Mouse (Mus musculus) limb, embryonic 12.5 days (tissue): ENCODE measurements around the gene Olfr718-ps1. TPM values are rescaled to one million over a fixed set of nuclear protein-coding genes. Genes with fewer than 3 reads are reported as not detected.
"Not testable (repeated sequence)": the region's sequence is repeated elsewhere in the genome, so short reads cannot be mapped to it uniquely, and the experiment has no call there.

Source experiments
- ATAC-seq: fragments of 200-750 bp; cut with Nextera tagmentation; 2 replicates; pipeline ENCODE4 v1.8.0; 2017; ENCODE audit warnings: low read depth, moderate TSS enrichment; ENCODE audit not compliant: insufficient number of reproducible peaks, insufficient read depth, low FRiP score, low TSS enrichment
- H3K27ac ChIP-seq: fragments of 300-500 bp; sonication (generic); 2 replicates; pipeline ENCODE4 v1.5.1; 2016; ENCODE audit warnings: mild to moderate bottlenecking, moderate library complexity
- H3K27me3 ChIP-seq: fragments of 300-500 bp; sonication (generic); 2 replicates; pipeline ENCODE4 v1.6.1; 2016; ENCODE audit warnings: mild to moderate bottlenecking, moderate library complexity
- H3K36me3 ChIP-seq: fragments of 300-500 bp; sonication (generic); 2 replicates; pipeline ENCODE4 v1.6.1; 2016; ENCODE audit warnings: mild to moderate bottlenecking, moderate library complexity
- H3K4me1 ChIP-seq: fragments of 300-500 bp; sonication (generic); replicated peaks from 2 replicates; pipeline ENCODE4 v1.6.1; 2016
- H3K4me2 ChIP-seq: fragments of 300-500 bp; sonication (generic); 2 replicates; pipeline ENCODE4 v1.6.1; 2016; ENCODE audit warnings: mild to moderate bottlenecking, moderate library complexity
- H3K4me3 ChIP-seq: fragments of 300-500 bp; sonication (generic); replicated peaks from 2 replicates; pipeline ENCODE4 v1.5.1; 2016; ENCODE audit warnings: mild to moderate bottlenecking
- H3K9ac ChIP-seq: fragments of 300-500 bp; sonication (generic); replicated peaks from 2 replicates; pipeline ENCODE4 v1.6.1; 2016; ENCODE audit warnings: mild to moderate bottlenecking, moderate library complexity
- H3K9me3 ChIP-seq: fragments of 300-500 bp; sonication (generic); 2 replicates; pipeline ENCODE4 v1.6.1; 2016; ENCODE audit warnings: mild to moderate bottlenecking, moderate library complexity
- WGBS: fragments of 180-500 bp; shearing (Covaris S2); methylation state at CpG from one replicate; pipeline ENCODE4 v1.1.7; 2016; 5-methylcytosine and 5-hydroxymethylcytosine counted together
- polyA plus RNA-seq: library from polyadenylated mRNA; unstranded; fragments of >200 nt; fragmentation: Nextera tagmentation; extraction: Ambion mirVana; gene quantifications from 2 replicates; pipeline ENCODE4 v1.2.1, GENCODE M21; 2016

Olfr718-ps1 gene
- not detected in 2 replicates for polyA plus RNA-seq

DNA sequence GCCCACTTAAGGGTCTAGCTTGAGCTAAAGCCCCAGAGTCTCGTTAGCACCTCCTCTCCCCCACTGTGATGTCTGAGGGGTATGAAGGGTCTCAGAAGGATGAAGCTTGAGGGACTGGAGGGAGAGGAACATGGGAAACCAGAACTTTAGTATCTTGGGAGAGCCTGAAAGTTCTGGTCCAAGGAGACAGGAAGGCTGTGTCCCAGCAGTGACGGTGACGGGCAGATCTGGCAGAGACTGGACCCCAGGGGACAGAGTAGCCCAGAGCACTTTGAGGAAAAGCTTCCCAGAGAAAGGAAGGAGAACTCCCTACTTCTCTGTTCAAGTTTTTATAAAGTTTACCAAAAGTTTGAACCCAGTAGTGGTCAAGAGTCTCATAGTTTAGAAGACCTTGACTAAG is at the start of gene Olfr718-ps1:
Olfr718-ps1 (minus strand) TSS at position 101 of the 400 bp plus-strand sequence.
- no peak within 1 kb of the TSS for H3K27ac ChIP-seq
- H3K9ac ChIP-seq, result no peak within 1 kb of the TSS
- H3K36me3 ChIP-seq, result no peaks in the 10 kb centered on the region
- WGBS, result 66% methylated on average over 3 of the region's 3 CpGs
- no peak within 1 kb of the TSS for H3K4me2 ChIP-seq
- no peak within 1 kb of the TSS for H3K4me3 ChIP-seq
- H3K4me1 ChIP-seq, result no peaks in the 10 kb centered on the region
- no peak for ATAC-seq
- H3K9me3 ChIP-seq, result peaks cover 16% of the 10 kb centered on the region; the same call in 1 of the 2 replicates
- H3K27me3 ChIP-seq, result no peaks in the 10 kb centered on the region; the same call in 1 of the 2 replicates

DNA sequence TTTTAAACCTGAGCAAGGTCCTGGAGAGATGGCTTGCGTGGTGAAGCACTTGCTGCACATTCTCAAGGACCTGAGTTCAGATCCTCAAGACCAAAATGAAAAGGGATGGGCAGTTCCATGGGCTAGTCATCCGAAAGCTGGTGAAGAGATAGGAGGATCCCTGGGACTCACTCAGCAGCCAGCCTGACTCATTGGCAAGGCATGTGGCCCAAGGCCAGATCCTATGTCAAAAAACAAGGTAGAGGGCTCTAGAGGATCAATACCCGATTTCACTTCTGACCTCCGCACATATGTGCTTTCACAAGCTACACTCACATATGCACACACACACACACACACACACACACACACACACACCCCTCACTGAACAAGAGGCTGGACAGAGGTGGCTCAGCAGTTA is 49.1 kb upstream of the Olfr718-ps1 start:
- H3K9me3 ChIP-seq, result no peaks in the 10 kb centered on the region
- WGBS, result 88% methylated on average over 4 of the region's 4 CpGs
- H3K9ac ChIP-seq, result no peak overlapping the region
- H3K4me3 ChIP-seq, result no peak overlapping the region
- H3K27ac ChIP-seq, result no peak overlapping the region
- H3K27me3 ChIP-seq, result no peaks in the 10 kb centered on the region; the same call in 1 of the 2 replicates
- H3K4me2 ChIP-seq, result no peak overlapping the region
- no peaks in the 10 kb centered on the region for H3K36me3 ChIP-seq
- ATAC-seq, result no peak
- H3K4me1 ChIP-seq, result no peaks in the 10 kb centered on the region

DNA sequence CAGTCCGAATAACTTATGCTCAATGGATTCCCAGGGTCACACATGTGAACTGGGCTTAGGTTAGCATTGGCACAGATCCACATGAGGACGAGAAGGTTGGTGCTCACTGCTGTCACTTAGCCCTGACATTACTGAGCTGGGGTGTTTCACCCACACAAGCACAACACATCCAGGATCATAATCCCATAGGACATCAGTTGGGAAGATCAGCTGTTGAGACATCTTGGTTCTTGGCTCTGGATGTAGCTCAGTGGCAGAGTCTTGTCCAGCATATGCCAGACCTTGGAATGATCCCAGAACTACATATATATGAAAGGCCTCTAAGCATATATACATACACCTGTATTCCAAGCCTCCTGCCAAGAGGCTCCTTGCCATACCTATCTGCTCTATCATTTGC is 47.8 kb upstream of the Olfr718-ps1 start:
- H3K9me3 ChIP-seq, result no peaks in the 10 kb centered on the region
- H3K36me3 ChIP-seq, result no peaks in the 10 kb centered on the region
- no peak for ATAC-seq
- H3K4me3 ChIP-seq, result no peak overlapping the region
- no peak overlapping the region for H3K27ac ChIP-seq
- H3K4me1 ChIP-seq, result no peaks in the 10 kb centered on the region
- no peak overlapping the region for H3K9ac ChIP-seq
- no peaks in the 10 kb centered on the region; the same call in 1 of the 2 replicates for H3K27me3 ChIP-seq
- no peak overlapping the region for H3K4me2 ChIP-seq
- WGBS, result 73% methylated on average over 2 of the region's 2 CpGs

DNA sequence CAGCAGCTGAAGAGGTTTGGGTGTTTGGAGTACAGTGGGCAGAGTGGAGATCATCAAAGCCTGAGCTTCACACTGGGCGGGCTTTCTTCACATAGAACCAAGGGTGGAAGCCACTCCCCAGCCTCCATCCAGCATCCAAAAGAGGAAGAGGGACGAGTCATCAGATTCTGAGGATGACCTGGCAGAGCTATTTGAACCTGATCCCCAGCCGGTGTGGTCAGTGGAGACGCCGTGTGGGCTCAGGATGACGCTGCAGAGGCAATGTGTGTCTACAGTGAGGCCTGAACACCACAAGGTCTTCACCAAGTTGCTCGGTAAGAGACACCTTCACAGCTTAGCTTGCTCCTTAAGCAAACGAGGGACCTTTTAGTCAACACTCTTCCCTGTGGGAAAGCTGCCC is 47.4 kb upstream of the Olfr718-ps1 start:
- H3K4me3 ChIP-seq, H3K4me1 ChIP-seq: not testable (repeated sequence)
- WGBS, result 57% methylated on average over 8 of the region's 8 CpGs

DNA sequence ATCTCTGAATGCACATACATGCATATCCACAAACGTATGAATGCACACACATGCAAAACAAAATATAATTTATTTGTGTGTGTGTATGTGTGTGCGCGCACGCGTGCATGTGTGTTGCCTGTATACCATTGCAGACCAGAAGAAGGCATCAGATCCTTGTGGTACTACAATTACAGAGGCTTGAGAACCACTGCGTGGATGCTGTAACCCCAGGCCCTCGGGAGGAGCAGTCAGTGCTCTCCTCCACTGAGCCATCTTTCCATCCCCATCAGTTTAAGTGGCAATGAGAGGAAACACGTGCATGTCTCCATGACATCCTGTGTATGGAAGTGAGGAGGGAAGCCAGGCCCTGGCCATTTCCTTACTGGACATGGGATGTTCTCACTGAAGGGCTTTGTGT is 45.4 kb upstream of the Olfr718-ps1 start:
- H3K9ac ChIP-seq, result no peak overlapping the region
- no peak overlapping the region for H3K27ac ChIP-seq
- H3K4me3 ChIP-seq, result no peak overlapping the region
- no peaks in the 10 kb centered on the region for H3K36me3 ChIP-seq
- no peaks in the 10 kb centered on the region; the same call in 1 of the 2 replicates for H3K27me3 ChIP-seq
- 91% methylated on average over 8 of the region's 8 CpGs for WGBS
- no peak for ATAC-seq
- no peak overlapping the region for H3K4me2 ChIP-seq
- no peaks in the 10 kb centered on the region for H3K9me3 ChIP-seq
- no peaks in the 10 kb centered on the region for H3K4me1 ChIP-seq

More for the DNA sequence above, 47.4 kb upstream of the Olfr718-ps1 start:
- H3K4me2 ChIP-seq, ATAC-seq, H3K27me3 ChIP-seq, H3K36me3 ChIP-seq, H3K27ac ChIP-seq, H3K9ac ChIP-seq, H3K9me3 ChIP-seq: not testable (repeated sequence)

DNA sequence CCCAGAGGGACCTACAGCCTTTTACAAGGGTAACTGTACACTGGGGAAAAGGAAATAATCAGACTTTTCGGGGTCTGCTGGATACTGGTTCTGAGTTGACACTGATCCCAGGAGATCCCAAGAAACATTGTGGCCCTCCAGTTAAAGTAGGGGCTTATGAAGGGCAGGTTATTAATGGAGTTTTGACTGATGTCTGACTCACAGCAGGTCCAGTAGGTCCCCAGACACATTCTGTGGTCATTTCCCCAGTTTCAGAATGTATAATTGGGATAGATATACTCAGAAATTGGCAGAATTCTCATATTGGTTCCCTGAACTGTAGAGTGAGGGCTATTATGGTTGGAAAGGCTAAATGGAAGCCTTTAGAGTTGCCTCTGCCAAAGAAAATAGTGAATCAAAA is 40.6 kb upstream of the Olfr718-ps1 start:
- H3K4me1 ChIP-seq, result not testable (repeated sequence)
- 72% methylated on average over 1 of the region's 1 CpGs for WGBS

DNA sequence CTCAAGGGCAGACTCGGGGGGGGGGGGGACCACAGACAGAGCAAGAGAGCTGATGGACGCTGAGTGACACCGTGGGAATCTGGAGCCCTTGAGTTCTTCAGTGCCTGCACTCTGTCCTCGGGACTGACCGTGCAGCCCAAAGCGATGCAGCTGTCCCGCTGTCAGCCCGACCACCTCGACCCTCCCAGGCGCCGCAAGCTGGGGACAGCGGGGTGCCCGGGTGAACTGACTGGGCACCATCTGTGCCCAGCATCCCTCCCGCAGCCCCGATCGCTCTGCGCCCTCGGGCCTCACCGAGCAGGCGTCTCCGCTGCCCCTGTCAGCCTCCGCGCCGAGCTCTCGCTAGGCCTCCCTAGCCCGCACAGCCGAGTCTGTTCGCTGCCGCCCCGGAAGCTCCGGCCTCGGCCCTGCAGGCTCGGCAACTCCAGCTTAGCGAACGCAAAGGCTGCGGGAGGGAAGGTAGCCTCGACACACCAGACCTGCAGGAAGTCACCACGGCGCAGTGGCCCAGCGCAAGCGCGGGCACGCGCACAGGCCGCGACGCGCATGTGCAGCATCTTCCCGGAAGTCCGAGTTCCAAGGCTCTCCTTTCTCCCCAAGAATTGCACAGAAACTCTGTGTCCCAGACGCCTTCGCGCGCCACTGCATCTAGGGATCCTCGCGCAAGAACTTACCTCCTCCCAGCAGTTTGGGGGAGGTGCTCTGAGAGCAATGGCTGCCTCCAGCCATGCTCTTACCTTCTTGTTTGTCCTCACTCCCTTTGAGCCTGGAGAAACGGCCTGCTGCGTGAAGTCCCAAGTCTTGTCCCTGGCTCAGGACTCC is 33.1 kb upstream of the Olfr718-ps1 start, which contains the start of the genes Rbak and Spdye4b:
Rbak (minus strand) TSS at position 521 of the 822 bp plus-strand sequence.
Spdye4b (plus strand) TSS at position 763 of the 822 bp plus-strand sequence.
- peak within 1 kb of the TSS; percentile 88 for H3K27ac ChIP-seq
- WGBS, result under 1% methylated on average over 58 of the region's 58 CpGs

More for the DNA sequence above, 40.6 kb upstream of the Olfr718-ps1 start:
- not testable (repeated sequence) for H3K9me3 ChIP-seq, ATAC-seq, H3K27ac ChIP-seq, H3K27me3 ChIP-seq, H3K36me3 ChIP-seq, H3K4me3 ChIP-seq, H3K4me2 ChIP-seq, H3K9ac ChIP-seq

DNA sequence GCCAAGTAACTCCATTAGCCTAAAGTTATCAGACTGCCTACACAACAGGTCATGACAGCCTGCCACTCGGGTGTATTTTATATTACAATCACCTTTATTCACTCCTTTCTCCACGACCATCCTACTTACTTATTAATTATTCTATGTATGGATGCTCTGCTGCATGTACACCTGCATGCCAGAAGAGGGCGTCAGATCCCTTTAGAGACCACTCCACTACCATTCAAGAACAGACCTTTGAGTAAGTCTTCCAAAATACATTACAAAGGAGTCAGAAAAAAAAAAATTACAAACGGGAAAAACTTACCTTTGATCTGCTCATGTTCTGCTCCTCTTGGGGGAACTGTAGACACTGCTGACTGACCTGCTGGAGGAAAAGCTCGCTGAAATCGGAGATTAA is 31.8 kb upstream of the Olfr718-ps1 start:
- no peak overlapping the region for H3K27ac ChIP-seq
- H3K4me2 ChIP-seq, result peak overlapping the region; percentile 83
- no peaks in the 10 kb centered on the region; the same call in 1 of the 2 replicates for H3K27me3 ChIP-seq
- ATAC-seq, result no peak
- 0 out of 2 replicates have a peak overlapping the region, but pooled peaks have one; percentile 88 for H3K9ac ChIP-seq
- H3K4me1 ChIP-seq, result peaks cover 9% of the 10 kb centered on the region
- WGBS, result 50% methylated on average over 6 of the region's 6 CpGs
- peaks cover 44% of the 10 kb centered on the region for H3K36me3 ChIP-seq
- peaks cover 7% of the 10 kb centered on the region; the same call in 1 of the 2 replicates for H3K9me3 ChIP-seq
- 0 out of 2 replicates have a peak overlapping the region, but pooled peaks have one; percentile 90 for H3K4me3 ChIP-seq

More for the DNA sequence above, 33.1 kb upstream of the Olfr718-ps1 start, which contains the start of the genes Rbak and Spdye4b:
- Histone ChIP-seq H3K36me3 (peaks cover 31% of the 10 kb centered on the region), H3K9me3 (peaks cover 7% of the 10 kb centered on the region; the same call in 1 of the 2 replicates), H3K4me2 (peak within 1 kb of the TSS; percentile 83), H3K9ac (peak within 1 kb of the TSS; percentile 88), H3K27me3 (no peaks in the 10 kb centered on the region; the same call in 1 of the 2 replicates), H3K4me3 (peak within 1 kb of the TSS; percentile 90), H3K4me1 (peaks cover 9% of the 10 kb centered on the region)
- peak; percentile 94 for ATAC-seq

DNA sequence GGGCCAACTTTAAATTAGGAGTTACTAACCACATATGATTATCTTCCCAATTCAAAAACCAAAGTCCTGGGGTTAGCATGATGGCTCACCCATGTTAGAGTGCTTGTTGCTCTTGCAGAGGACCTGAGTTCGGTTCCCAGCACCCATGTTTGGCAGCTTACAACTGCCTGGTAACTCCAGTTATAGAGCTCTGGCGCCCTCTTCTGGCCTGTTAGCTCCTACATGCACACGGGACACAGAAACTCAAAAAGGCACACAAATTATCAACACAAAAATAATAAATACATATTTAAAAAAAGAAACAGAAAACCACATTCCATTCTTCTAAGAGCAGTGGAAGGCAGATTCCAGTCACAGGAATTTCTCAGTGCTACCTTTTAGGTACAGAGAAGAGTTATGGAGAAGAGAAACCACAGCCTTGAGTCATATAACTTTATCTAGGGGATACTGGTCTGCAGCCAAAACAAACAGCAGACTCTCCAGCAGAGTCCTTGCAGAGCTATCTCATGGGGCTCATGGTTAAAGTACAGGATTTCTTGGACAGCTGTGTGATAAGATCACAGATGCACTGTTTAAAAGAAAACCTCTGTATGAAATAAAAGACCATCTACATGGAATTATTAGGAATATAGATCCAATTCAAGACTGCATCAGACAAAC is 30.3 kb upstream of the Olfr718-ps1 start:
- H3K9me3 ChIP-seq, result peaks cover 12% of the 10 kb centered on the region; the same call in 1 of the 2 replicates
- no peak overlapping the region for H3K27ac ChIP-seq
- WGBS, result 84% methylated on average over 3 of the region's 3 CpGs
- H3K4me1 ChIP-seq, result peaks cover 9% of the 10 kb centered on the region
- peaks cover 59% of the 10 kb centered on the region for H3K36me3 ChIP-seq
- no peak overlapping the region for H3K9ac ChIP-seq
- no peak overlapping the region for H3K4me2 ChIP-seq
- H3K4me3 ChIP-seq, result no peak overlapping the region
- H3K27me3 ChIP-seq, result no peaks in the 10 kb centered on the region
- ATAC-seq, result no peak

DNA sequence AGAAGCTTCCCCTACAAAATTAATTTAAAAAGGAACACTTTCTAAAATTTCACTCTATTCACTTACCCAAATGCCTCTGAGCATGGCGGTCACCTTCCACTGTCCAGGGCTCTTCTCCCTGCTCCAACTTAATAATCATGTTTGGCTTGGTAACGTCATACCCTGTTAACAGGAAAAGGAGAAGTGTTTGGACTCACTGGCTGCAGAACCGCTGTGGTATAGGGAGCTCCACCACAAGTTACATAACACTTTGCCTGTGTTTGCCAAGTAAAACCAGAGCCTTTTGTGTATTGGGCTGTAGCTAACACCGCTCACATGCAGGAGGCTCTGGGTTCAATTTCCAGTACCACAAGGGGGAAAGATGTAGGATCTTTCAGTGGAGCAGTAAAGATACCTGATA is 28.6 kb upstream of the Olfr718-ps1 start:
- Histone ChIP-seq H3K27ac (no peak overlapping the region), H3K4me1 (peaks cover 9% of the 10 kb centered on the region), H3K4me2 (no peak overlapping the region), H3K4me3 (no peak overlapping the region), H3K27me3 (no peaks in the 10 kb centered on the region), H3K9ac (no peak overlapping the region), H3K36me3 (peaks cover 76% of the 10 kb centered on the region), H3K9me3 (peaks cover 12% of the 10 kb centered on the region; the same call in 1 of the 2 replicates)
- no peak for ATAC-seq
- 94% methylated on average over 4 of the region's 4 CpGs for WGBS

DNA sequence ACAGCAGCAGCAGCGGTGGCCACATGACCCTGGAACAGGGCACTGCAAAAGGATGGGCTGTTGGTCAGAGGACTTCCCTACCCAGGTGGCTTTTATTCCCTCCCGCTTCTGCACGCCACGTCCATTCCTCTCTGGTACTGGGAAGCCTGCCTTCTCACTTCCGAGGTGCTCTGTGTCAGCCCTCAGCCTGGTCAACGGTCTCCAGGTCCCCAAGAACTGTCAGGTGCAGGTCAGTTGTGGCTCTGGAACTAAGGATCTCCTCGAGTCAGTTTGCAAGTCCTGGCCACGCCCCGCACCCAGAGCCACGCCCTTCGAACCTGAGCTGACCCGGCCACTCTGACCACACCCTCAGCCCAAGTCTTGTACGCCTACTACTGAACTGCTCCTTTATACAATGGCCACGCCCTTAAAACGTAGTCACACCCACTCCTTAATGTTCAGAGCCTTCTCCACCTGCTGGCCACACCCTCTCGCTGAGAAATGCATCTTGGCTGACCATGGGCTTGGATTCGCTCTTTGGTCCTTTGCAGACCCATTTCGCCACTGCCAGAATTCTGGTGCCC is 18.2 kb upstream of the Olfr718-ps1 start:
- Histone ChIP-seq H3K4me1 (no peaks in the 10 kb centered on the region; the same call in 1 of the 2 replicates), H3K9me3 (no peaks in the 10 kb centered on the region), H3K4me2 (no peak overlapping the region), H3K36me3 (no peaks in the 10 kb centered on the region), H3K27me3 (peaks cover 16% of the 10 kb centered on the region), H3K9ac (no peak overlapping the region), H3K4me3 (no peak overlapping the region), H3K27ac (no peak overlapping the region)
- ATAC-seq, result no peak
- 11% methylated on average over 18 of the region's 18 CpGs for WGBS
